Mouse (Mus musculus) lung, postnatal 36 days (tissue): ENCODE results near the gene Gm12166.

ENCODE experiments used
- DNase-seq: peaks from one replicate; pipeline ENCODE4 v3.0.0; 2022; ENCODE audit warnings: mixed read lengths

The Gm12166 gene

DNA sequence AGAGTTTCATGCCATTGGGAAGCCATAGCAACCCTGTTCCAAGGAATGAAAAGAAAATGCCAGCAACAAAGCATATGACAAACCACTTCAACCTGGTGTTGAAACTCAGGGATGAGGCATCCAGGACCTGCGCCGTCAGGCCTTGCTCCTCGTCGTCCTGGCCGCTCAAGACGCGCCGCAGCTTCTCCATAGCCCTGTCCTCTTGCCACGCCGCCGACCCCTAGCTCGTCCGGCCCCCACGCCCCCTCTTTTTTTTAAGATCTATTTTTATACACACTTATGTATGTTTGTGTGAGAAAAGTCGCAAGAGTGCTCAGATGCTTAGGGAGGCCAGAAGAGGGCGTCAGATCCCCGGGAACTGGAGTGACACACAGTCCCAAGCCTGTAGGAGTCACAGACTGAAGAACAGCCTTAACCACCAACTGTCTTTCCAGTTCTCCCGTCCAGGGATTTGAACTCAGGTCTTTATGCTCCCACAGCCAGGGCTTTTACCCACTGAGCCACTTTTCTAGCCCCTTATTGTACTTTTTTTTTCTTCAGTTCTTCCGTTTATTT, at the start of gene Gm12166:
Gene Gm12166 (minus strand): TSS at position 217 of the 555 bp plus-strand sequence.
- peak; percentile 82 for DNase-seq

- no peak for DNase-seq
These were observed 44.9 kb upstream of the Gm12166 start for GRCm38 (mm10) chr11:46097062-46097461.

- DNase-seq: no peak
These were observed 44.1 kb upstream of the Gm12166 start for GRCm38 (mm10) chr11:46096265-46096649.

GRCm38 (mm10) chr11:46095477-46096264, 43.5 kb upstream of the Gm12166 start:
- no peak for DNase-seq

GRCm38 (mm10) chr11:46092121-46092520, 40.0 kb upstream of the Gm12166 start:
- no peak for DNase-seq

DNA sequence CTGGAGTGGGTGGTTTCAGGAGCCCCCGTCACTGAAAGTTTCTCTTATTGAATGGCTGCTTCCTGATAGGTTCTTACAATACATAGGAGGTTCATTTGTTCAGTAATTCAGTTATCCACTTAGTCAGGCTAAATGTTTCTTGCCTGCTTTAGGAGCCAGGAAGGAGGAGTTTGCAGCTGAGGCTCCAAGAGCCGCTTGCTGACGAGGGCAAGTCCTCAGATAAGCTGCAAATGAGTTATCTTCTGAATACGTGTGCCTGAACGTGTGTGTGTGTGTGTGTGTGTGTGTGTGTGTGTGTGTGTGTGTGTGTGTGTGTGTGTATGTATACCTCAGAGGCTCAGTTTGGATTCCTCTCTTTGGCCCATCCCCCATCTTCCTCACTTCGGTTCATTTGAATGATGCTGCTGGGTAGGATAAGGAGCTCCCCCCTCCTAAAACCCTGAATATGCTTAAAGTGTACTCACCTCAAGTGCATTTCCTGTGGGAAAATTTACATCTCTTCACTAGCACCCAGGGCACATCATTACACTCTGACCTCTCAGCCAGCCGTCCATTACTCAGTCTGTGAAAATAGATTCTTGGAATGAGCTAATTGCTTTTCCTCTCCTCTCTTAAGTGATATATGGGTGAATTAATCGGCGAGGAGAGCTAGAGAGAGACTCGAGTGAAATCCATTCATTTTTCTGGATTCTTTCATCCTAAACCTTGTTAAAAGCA, 39.0 kb upstream of the Gm12166 start:
- DNase-seq: no peak

GRCm38 (mm10) chr11:46090036-46090725, 38.1 kb upstream of the Gm12166 start:
- DNase-seq: no peak

DNA sequence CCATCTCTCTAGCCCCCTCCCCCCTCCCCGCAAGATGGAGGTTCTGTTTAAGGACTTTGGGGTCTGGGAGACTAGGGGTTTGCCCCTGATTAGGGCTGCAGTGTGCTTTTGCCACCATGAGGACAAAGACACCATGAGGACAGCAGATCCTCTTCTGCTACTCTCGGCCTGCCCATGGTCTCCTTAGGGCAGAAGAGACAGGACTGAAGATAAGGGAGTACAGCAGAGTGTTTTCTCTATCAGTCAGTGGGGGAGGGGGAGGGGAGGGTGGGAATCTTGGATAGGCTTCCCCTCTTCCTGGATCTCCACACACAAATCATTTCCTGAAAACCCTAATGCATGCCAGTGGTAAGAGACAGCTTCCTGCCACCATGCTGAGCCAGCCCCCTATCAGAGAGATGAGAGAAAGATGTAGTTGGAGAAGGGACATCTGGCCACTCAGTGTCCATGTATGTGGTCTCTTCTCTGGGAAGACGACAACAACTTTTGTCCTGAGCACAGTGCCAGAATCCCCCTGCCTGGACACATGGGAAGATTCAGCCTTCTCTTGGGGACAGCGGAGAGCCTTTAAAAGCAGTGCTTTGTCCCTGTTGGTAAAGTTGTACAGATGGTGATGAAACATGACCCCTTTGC, 37.1 kb upstream of the Gm12166 start:
- no peak for DNase-seq

DNA sequence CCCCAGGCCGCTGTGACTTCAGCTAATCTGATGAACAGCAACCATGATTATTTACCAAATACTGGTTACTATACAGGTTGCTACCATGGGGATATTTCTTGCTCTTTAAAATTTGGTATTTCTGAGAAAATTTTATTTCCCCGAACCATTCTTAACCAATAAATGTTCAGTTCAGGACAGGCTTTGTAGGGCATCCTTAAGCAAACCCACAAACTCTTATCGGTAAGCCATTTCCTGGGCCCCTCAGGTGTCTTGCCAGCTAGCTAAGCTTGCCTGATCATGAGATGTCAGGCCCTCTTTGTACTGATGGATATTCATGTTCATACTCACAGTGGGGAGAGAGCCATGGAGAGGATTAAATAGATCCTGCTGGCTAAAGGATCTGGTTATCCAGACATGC, 34.3 kb upstream of the Gm12166 start:
- DNase-seq: no peak

DNA sequence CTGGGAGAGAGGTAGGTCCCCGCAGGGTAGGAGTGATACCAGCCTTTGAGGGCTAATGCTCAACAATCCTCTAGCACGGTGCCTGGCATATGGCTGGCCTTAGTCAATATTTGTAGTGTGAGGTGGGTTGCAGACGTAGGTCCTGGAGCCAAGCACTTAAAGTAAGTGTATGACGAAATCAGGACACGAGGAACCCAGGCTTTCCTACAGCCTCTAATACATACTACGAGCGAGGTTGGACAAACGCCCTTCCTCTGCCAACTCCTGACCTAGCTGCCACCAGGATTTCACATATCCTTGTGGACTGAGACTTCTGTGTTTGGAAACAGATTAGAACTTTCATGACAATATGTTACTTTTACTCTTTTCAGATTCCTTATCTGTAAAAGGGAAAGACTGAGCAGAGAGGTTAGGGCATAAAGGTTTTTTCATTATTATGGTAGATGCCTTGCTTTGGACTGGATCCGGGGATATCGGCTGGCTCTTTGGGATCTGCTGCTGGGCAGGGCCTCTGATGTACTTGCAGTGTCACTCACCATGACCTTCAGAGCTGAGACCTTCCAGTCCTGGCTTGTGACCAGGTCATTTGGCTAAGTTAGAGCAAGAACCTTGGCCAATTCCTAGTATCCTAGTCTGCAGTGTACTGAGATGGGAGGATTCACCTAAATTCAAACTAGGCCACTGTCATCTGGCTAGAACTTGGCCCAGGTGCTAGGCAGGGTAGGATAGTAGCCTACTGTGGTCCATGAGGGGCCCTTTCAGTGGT, 33.5 kb upstream of the Gm12166 start:
- peak; percentile 80 for DNase-seq

GRCm38 (mm10) chr11:46084568-46084967, 32.4 kb upstream of the Gm12166 start:
- no peak for DNase-seq

- no peak for DNase-seq
These were observed 31.8 kb upstream of the Gm12166 start for GRCm38 (mm10) chr11:46083835-46084444.

DNA sequence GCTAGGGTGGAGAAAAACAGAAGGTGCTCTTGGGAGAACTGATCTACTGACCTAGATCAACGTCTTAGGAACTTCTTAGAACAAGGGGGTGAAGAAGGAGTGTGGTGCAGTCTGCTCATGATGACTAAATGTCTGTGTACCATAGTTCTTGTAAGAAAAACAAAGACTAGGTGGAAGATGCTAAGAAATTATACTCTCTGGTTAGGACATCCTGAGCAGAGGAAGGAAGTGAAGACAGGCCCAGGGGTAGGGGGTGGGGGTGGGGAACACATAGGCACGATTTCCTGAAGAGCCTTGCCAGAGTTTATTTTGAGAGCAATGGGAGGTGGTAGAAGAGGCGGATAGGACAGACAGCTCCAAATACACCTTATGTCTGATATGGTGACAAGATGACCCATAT, 31.3 kb upstream of the Gm12166 start:
- no peak for DNase-seq

GRCm38 (mm10) chr11:46081075-46081474, 29.0 kb upstream of the Gm12166 start:
- no peak for DNase-seq

DNA sequence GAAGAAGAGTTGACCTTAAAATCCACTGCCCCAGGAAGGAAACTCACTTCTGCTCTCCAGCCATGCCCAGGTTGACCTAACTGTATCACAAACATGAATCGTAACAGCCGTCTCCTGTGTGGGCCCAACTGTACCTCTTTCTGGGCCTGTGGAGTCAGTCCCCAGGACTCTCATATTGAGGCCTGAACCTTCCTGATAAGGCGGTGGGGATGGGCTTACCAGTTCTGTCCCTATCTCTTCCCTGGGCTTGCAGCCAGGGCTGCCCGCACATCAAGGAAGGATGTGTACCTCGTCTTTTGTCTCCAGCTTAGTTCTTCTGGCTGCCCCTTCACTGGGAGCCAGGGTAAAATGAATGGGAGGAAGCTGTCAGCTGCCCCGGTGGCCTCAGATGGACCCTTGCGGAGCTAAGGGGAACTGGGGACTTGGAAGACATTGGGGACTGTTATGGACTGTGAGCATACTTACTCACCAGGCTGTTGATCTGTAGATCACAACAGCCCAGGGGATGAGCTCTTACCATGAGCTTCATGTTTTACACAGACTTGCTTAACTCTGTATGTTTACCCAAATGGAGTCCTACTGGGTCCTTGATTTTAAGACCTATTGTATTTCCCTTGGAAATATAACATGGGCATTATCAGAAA, 25.7 kb upstream of the Gm12166 start:
- no peak for DNase-seq

GRCm38 (mm10) chr11:46077304-46077703, 25.2 kb upstream of the Gm12166 start:
- no peak for DNase-seq

DNA sequence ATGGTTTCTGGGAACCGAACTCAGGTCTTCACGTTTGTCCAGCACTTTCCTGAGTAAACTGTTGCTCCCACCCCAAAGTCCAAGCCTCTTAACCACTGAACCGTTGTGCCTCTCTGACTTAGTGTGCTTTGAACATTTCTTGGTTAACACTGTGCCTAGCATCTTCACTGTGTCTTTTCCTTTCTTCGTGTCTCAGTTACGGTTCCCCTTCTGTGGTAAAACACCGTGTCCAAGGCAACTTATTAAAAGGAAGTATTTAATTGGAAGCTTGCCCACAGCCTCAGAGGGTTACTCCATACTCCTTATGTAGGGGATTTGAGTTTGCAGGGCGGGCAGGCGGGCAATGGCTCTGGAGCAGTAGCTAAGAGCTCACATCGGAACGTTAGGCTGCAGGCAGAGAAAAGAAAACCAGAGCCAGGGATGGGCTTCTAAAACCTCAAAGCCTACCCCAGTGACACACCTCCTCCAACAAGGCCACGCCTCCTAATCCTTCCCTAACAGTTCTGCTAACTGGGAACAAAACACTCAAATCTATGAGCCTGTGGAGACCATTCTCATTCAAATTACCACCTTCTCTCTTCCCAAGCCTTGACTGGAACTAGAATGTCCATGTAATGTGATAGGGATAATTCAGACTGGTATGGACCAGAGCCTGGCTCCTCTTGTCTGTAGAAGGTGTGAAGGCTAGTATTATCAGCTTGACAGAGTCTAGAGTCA, 24.5 kb upstream of the Gm12166 start:
- no peak for DNase-seq

DNA sequence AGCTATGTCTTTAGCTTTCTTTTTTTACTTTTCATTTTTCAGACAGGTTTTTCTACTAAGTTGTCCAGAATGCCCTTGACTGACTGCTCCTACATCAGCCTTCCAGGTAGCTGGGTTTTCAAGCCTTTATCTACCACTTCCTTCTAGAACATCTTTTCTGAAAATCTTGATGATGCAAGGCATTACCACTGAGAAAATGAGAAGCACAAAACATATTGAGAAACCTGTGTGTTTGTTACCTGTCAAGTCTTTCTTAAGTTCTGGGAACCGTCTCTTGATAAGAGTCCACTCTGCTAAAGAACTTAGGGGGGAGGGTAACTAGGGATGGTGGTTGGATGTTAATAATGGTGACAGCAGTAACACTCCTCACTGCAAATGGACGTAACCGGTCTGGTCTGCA, 23.4 kb upstream of the Gm12166 start:
- no peak for DNase-seq

GRCm38 (mm10) chr11:46073850-46074688, 21.9 kb upstream of the Gm12166 start:
- no peak for DNase-seq
